Comparison of ENCODE assay signal across 17 mouse cellular contexts in genomic region chr12:117727481-117728177, GRCm38 (mm10).
DNase-seq lines count a peak whose midpoint lies in the region; ATAC-seq and TF ChIP-seq lines count a peak whose summit lies in the region.
"Had no signal": no experiment of that assay in that cellular context is flagged by ENCODE, and none has a peak within 500 bp of the region (broad histone marks: within the 10 kb centered on the region; RNA-seq: fewer than 3 reads in every experiment).

No protein-coding gene starts in this region.

- TF ChIP-seq CTCF in hindbrain, postnatal 0 days (IDR thresholded peaks at IDR 0.05; ENCODE audit: low read depth) = no peak

- no peak for DNase-seq in hindbrain, embryonic 11.5 days (ENCODE audit: low spot score)
- DNase-seq in hindbrain, postnatal 0 days (ENCODE audit: low spot score) = no peak
- no peak for DNase-seq in neural tube, embryonic 11.5 days (ENCODE audit: low spot score)
- no peak for DNase-seq in neural tube, embryonic 10.5 days (ENCODE audit: extremely low spot score, low spot score)
- no peak for DNase-seq in urinary bladder, adult 2 months (ENCODE audit: low spot score)
- DNase-seq in left cerebral cortex, postnatal 36 days (ENCODE audit: low spot score in 2 of 2) = no peak
- DNase-seq: cerebellum, adult 11 months; cerebellum, postnatal 36 days; gastrocnemius, postnatal 10 days; right cerebral cortex, adult 18-20 months; thymus, postnatal 14 days had no signal

- peak; percentile 58; the same call in 1 of the 2 replicates for ATAC-seq in hindbrain, embryonic 11.5 days (ENCODE audit: low FRiP score)
- no peak for ATAC-seq in hindbrain, postnatal 0 days
- ATAC-seq in neural tube, embryonic 11.5 days (ENCODE audit: insufficient read depth, low FRiP score, low TSS enrichment) = peak; percentile 42; the same call in 1 of the 2 replicates
- no peak for ATAC-seq in midbrain, embryonic 16.5 days
- ATAC-seq: CD4-positive, CD25-positive, alpha-beta regulatory T cell, adult 4 months had no signal

- no peaks in the 10 kb centered on the region for H3K4me1 ChIP-seq in hindbrain, embryonic 11.5 days (replicated peaks; ENCODE audit: control insufficient read depth, insufficient read depth, low read length)
- H3K4me1 ChIP-seq in hindbrain, postnatal 0 days (ENCODE audit: insufficient read depth, low read length) = no peaks in the 10 kb centered on the region
- peaks cover 5% of the 10 kb centered on the region for H3K4me1 ChIP-seq in neural tube, embryonic 11.5 days (ENCODE audit: control insufficient read depth, insufficient read depth, low read length)
- peaks cover 8% of the 10 kb centered on the region; the same call in 1 of the 2 replicates for H3K4me1 ChIP-seq in brown adipose tissue, adult 24 weeks (ENCODE audit: control insufficient read depth, insufficient read depth, insufficient read length, low read length)
- H3K4me1 ChIP-seq in midbrain, embryonic 16.5 days (ENCODE audit: control insufficient read depth, insufficient read depth, low read length) = peaks cover 9% of the 10 kb centered on the region; the same call in 1 of the 2 replicates
- H3K4me1 ChIP-seq: liver, embryonic 15.5 days had no signal

- H3K9ac ChIP-seq in hindbrain, embryonic 11.5 days (ENCODE audit: low read depth, low read length) = no peak overlapping the region
- H3K9ac ChIP-seq in hindbrain, postnatal 0 days (replicated peaks; ENCODE audit: low read length) = no peak overlapping the region
- no peak overlapping the region for H3K9ac ChIP-seq in neural tube, embryonic 11.5 days (ENCODE audit: low read length)
- no peak overlapping the region for H3K9ac ChIP-seq in midbrain, embryonic 16.5 days (ENCODE audit: low read depth, low read length)
- H3K9ac ChIP-seq: embryonic facial prominence, embryonic 13.5 days; liver, embryonic 15.5 days had no signal

- no peak overlapping the region for H3K4me2 ChIP-seq in hindbrain, embryonic 11.5 days (replicated peaks; ENCODE audit: low read depth, low read length)
- no peak overlapping the region for H3K4me2 ChIP-seq in hindbrain, postnatal 0 days (ENCODE audit: low read depth, low read length)
- H3K4me2 ChIP-seq in neural tube, embryonic 11.5 days (ENCODE audit: low read depth) = no peak overlapping the region
- H3K4me2 ChIP-seq in midbrain, embryonic 16.5 days (ENCODE audit: low read length) = no peak overlapping the region
- H3K4me2 ChIP-seq: embryonic facial prominence, embryonic 13.5 days; liver, embryonic 15.5 days had no signal

- WGBS in hindbrain, embryonic 11.5 days = 80% methylated on average over 8 of the region's 8 CpGs
- 87% methylated on average over 8 of the region's 8 CpGs for WGBS in hindbrain, postnatal 0 days
- WGBS in neural tube, embryonic 11.5 days = 81% methylated on average over 8 of the region's 8 CpGs
- WGBS in midbrain, embryonic 16.5 days = 84% methylated on average over 8 of the region's 8 CpGs

- H3K36me3 ChIP-seq in hindbrain, embryonic 11.5 days (ENCODE audit: control insufficient read depth, insufficient read depth, low read length) = no peaks in the 10 kb centered on the region
- H3K36me3 ChIP-seq in hindbrain, postnatal 0 days (ENCODE audit: insufficient read depth, low read length) = no peaks in the 10 kb centered on the region
- no peaks in the 10 kb centered on the region for H3K36me3 ChIP-seq in neural tube, embryonic 11.5 days (ENCODE audit: control insufficient read depth, insufficient read depth, low read length)
- H3K36me3 ChIP-seq in midbrain, embryonic 16.5 days (ENCODE audit: control insufficient read depth, insufficient read depth, low read length) = no peaks in the 10 kb centered on the region
- H3K36me3 ChIP-seq: liver, embryonic 15.5 days had no signal

- H3K4me3 ChIP-seq in hindbrain, embryonic 11.5 days (ENCODE audit: low read depth, low read length) = no peak overlapping the region
- no peak overlapping the region for H3K4me3 ChIP-seq in hindbrain, postnatal 0 days (ENCODE audit: low read length)
- no peak overlapping the region for H3K4me3 ChIP-seq in neural tube, embryonic 11.5 days (ENCODE audit: low read depth, low read length)
- H3K4me3 ChIP-seq in brown adipose tissue, adult 24 weeks (ENCODE audit: insufficient read depth, low read depth, low read length) = no peak overlapping the region
- H3K4me3 ChIP-seq in midbrain, embryonic 16.5 days (ENCODE audit: low read depth, low read length) = no peak overlapping the region
- H3K4me3 ChIP-seq: embryonic facial prominence, embryonic 13.5 days; liver, embryonic 15.5 days; megakaryocyte, embryonic 14.5 days had no signal

- intact Hi-C loops in left cerebral cortex, postnatal 36 days (cut with DNase I) = no loop called here

- no peaks in the 10 kb centered on the region for H3K9me3 ChIP-seq in hindbrain, embryonic 11.5 days (ENCODE audit: control insufficient read depth, low read length)
- H3K9me3 ChIP-seq in hindbrain, postnatal 0 days (ENCODE audit: low read length) = no peaks in the 10 kb centered on the region
- no peaks in the 10 kb centered on the region for H3K9me3 ChIP-seq in neural tube, embryonic 11.5 days (ENCODE audit: control insufficient read depth, low read length)
- H3K9me3 ChIP-seq in midbrain, embryonic 16.5 days (replicated peaks; ENCODE audit: control insufficient read depth, low read length, poor library complexity, severe bottlenecking) = no peaks in the 10 kb centered on the region
- H3K9me3 ChIP-seq: embryonic facial prominence, embryonic 13.5 days; liver, embryonic 15.5 days; megakaryocyte, embryonic 14.5 days had no signal

- no peaks in the 10 kb centered on the region for H3K27me3 ChIP-seq in hindbrain, embryonic 11.5 days (ENCODE audit: control insufficient read depth, insufficient read depth, low read length)
- H3K27me3 ChIP-seq in hindbrain, postnatal 0 days (ENCODE audit: insufficient read depth, low read length) = no peaks in the 10 kb centered on the region
- H3K27me3 ChIP-seq in neural tube, embryonic 11.5 days (ENCODE audit: control insufficient read depth, insufficient read depth, low read length) = no peaks in the 10 kb centered on the region
- H3K27me3 ChIP-seq in midbrain, embryonic 16.5 days (ENCODE audit: control insufficient read depth, insufficient read depth, low read depth, low read length) = no peaks in the 10 kb centered on the region
- H3K27me3 ChIP-seq: embryonic facial prominence, embryonic 13.5 days; liver, embryonic 15.5 days; megakaryocyte, embryonic 14.5 days had no signal

- H3K27ac ChIP-seq in hindbrain, embryonic 11.5 days (ENCODE audit: low read depth, low read length) = peak overlapping the region; percentile 52
- no peak overlapping the region for H3K27ac ChIP-seq in hindbrain, postnatal 0 days
- no peak overlapping the region for H3K27ac ChIP-seq in neural tube, embryonic 11.5 days (ENCODE audit: low read depth, low read length)
- H3K27ac ChIP-seq in brown adipose tissue, adult 24 weeks (replicated peaks; ENCODE audit: low read depth, low read length) = peak overlapping the region; percentile 42; the same call in 1 of the 2 replicates
- H3K27ac ChIP-seq in midbrain, embryonic 16.5 days (ENCODE audit: low read length) = 0 out of 2 replicates have a peak overlapping the region, but pooled peaks have one; percentile 31
- H3K27ac ChIP-seq: embryonic facial prominence, embryonic 13.5 days; liver, embryonic 15.5 days had no signal

Comparison
In these comparisons a context has a peak if more than half of its experiments do, and no peak if none do; other contexts are left out.
1. ATAC-seq: peak in hindbrain, embryonic 11.5 days (single experiment) and neural tube, embryonic 11.5 days (single experiment); none in hindbrain, postnatal 0 days (single experiment) and midbrain, embryonic 16.5 days (single experiment).
2. H3K27ac ChIP-seq: peak in hindbrain, embryonic 11.5 days (single experiment), brown adipose tissue, adult 24 weeks (single experiment) and midbrain, embryonic 16.5 days (single experiment); none in hindbrain, postnatal 0 days (single experiment) and neural tube, embryonic 11.5 days (single experiment).